Mouse (Mus musculus) small intestine, adult 2 months (tissue): ENCODE measurements around the gene Phldb2.

Experiments used
- CTCF ChIP-seq: fragments of 200-500 bp; IDR thresholded peaks from 2 replicates; pipeline ENCODE4 v1.5.1; 2012; ENCODE audit warnings: low read depth, mild to moderate bottlenecking, control low read depth, inconsistent platforms, low read length, moderate library complexity, mixed read lengths; ENCODE audit not compliant: insufficient replicate concordance, insufficient read length; ENCODE audit errors: extremely low read depth
- POLR2A ChIP-seq: fragments of 200-500 bp; IDR thresholded peaks from 2 replicates; pipeline ENCODE4 v1.6.1; 2012; ENCODE audit warnings: low read depth, mild to moderate bottlenecking, control low read depth, inconsistent platforms, low read length, moderate library complexity

- TF ChIP-seq POLR2A (no peak), CTCF (no peak)
These were observed 128.1 kb downstream of the Phldb2 start for GRCm38 (mm10) chr16:45825309-45825708.
